Mouse (Mus musculus): Measurements from ENCODE around the gene Hbb-bt.

DNA sequence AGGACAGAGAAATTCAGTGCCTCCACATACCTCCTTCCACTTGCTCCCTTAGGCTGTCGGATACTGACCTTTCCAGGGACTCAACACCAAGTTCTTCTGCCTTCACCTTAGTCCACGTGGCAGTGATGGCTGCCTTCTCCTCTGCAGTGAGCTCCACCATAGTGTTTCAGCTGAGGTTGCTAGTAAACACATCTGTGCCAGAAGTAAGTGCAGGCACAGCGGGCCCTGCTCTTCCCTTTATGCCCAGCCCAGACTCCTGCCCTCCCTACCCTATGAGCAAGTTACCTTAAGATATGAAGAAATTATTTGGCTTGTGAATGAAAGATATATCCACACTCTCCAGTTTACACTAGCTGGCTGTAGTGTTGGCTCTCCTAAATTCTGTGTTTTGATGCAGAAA lies 26.5 kb upstream of the Hbb-bt start, which contains the start of gene Hbb-bh2:
- TF ChIP-seq CTCF (conservative IDR thresholded peaks at IDR 0.05; ENCODE audit: low read length): no peak
- no peak for TF ChIP-seq NANOG (IDR thresholded peaks at IDR 0.05; ENCODE audit: borderline replicate concordance, low read length)
